Mouse (Mus musculus) heart, postnatal 0 days (tissue): ENCODE data around the gene Tnip3. TPM values are rescaled to one million over a fixed set of nuclear protein-coding genes. Genes with fewer than 3 reads are reported as not detected.

ENCODE experiments used
- ATAC-seq: fragments of 200-750 bp; cut with Nextera tagmentation; 2 replicates; pipeline ENCODE4 v1.8.0; 2017; ENCODE audit warnings: low read depth, moderate number of reproducible peaks, moderate library complexity; ENCODE audit not compliant: insufficient read depth
- DNase-seq: peaks from one replicate; pipeline ENCODE4 v3.0.0-alpha.2; 2016; ENCODE audit warnings: low spot score
- H3K27ac ChIP-seq: fragments of 300-500 bp; sonication (generic); 2 replicates; pipeline ENCODE4 v1.5.1; 2014; ENCODE audit warnings: low read depth, mild to moderate bottlenecking
- H3K27me3 ChIP-seq: fragments of 300-500 bp; sonication (generic); 2 replicates; pipeline ENCODE4 v1.6.1; 2014; ENCODE audit warnings: low read length, mixed read lengths; ENCODE audit not compliant: control insufficient read depth, insufficient read depth
- H3K36me3 ChIP-seq: fragments of 300-500 bp; sonication (generic); replicated peaks from 2 replicates; pipeline ENCODE4 v1.6.1; 2014; ENCODE audit warnings: low read length, mixed read lengths; ENCODE audit not compliant: control insufficient read depth, insufficient read depth
- H3K4me1 ChIP-seq: fragments of 300-500 bp; sonication (generic); 2 replicates; pipeline ENCODE4 v1.6.1; 2014; ENCODE audit warnings: antibody characterized with exemption; ENCODE audit not compliant: control insufficient read depth, insufficient read depth
- H3K4me2 ChIP-seq: fragments of 300-500 bp; sonication (generic); 2 replicates; pipeline ENCODE4 v1.6.1; 2014; ENCODE audit warnings: low read depth, mild to moderate bottlenecking, low read length, moderate library complexity
- H3K4me3 ChIP-seq: fragments of 300-500 bp; sonication (generic); 2 replicates; pipeline ENCODE4 v1.5.1; 2014; ENCODE audit warnings: low read depth, low read length
- H3K9ac ChIP-seq: fragments of 300-500 bp; sonication (generic); replicated peaks from 2 replicates; pipeline ENCODE4 v1.6.1; 2014; ENCODE audit warnings: low read depth, low read length, mixed read lengths
- H3K9me3 ChIP-seq: fragments of 300-500 bp; sonication (generic); replicated peaks from 2 replicates; pipeline ENCODE4 v1.6.1; 2016; ENCODE audit warnings: low read length; ENCODE audit not compliant: control insufficient read depth
- CTCF ChIP-seq: IDR thresholded peaks from 2 replicates; pipeline ENCODE4 v1.5.1; 2016; ENCODE audit warnings: antibody characterized with exemption, control low read depth, low read depth
- EP300 ChIP-seq: IDR thresholded peaks from 2 replicates; pipeline ENCODE4 v1.6.1; 2016; ENCODE audit warnings: antibody characterized with exemption, low read depth
- WGBS: fragments of 180-500 bp; shearing (Covaris S2); extraction: QIAGEN DNeasy Blood & Tissue Kit; methylation state at CpG from one replicate; pipeline ENCODE4 v1.1.7; 2014; 5-methylcytosine and 5-hydroxymethylcytosine counted together
- polyA plus RNA-seq: library from polyadenylated mRNA; unstranded; fragments of >200 nt; fragmentation: Nextera tagmentation; extraction: Ambion mirVana; gene quantifications from 2 replicates; pipeline ENCODE4 v1.2.1, GENCODE M21; 2015
- total RNA-seq: library from RNA; depleted of rRNA; stranded (reverse); fragments of >200 nt; gene quantifications from 2 replicates; pipeline ENCODE4 v1.2.3, GENCODE M21; 2014; ENCODE audit warnings: low replicate concordance

Gene Tnip3
- total and polyA plus RNA-seq, 2 experiments from 2014 or later = 2.0 to 4.4 TPM

DNA sequence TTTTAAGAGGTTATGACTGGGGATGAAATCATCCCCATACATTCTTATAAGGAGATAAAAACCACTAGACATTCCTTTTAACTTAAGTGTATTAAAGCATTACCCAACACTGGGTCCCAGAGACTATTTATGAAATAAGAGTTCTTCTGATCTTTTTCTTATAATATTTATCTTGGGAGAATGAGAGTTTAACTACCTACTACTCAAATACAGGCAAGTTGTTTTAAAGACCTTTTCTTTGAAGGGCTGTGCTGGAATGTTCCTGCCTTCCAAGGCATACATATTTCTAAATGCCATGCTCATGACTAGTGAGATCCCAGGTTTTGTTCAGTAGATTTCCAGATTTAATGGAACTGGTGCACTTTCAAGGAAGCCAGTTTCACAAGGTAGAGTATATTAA lies 81.8 kb downstream of the Tnip3 start:
- Histone ChIP-seq H3K36me3 (no peaks in the 10 kb centered on the region), H3K27me3 (no peaks in the 10 kb centered on the region), H3K4me2 (no peak overlapping the region), H3K4me3 (no peak overlapping the region), H3K4me1 (peaks cover 12% of the 10 kb centered on the region), H3K27ac (peak overlapping the region; percentile 46; the same call in 1 of the 2 replicates), H3K9ac (no peak overlapping the region), H3K9me3 (no peaks in the 10 kb centered on the region)
- no peak for ATAC-seq
- no peak for DNase-seq
- TF ChIP-seq CTCF (no peak), EP300 (no peak)

DNA sequence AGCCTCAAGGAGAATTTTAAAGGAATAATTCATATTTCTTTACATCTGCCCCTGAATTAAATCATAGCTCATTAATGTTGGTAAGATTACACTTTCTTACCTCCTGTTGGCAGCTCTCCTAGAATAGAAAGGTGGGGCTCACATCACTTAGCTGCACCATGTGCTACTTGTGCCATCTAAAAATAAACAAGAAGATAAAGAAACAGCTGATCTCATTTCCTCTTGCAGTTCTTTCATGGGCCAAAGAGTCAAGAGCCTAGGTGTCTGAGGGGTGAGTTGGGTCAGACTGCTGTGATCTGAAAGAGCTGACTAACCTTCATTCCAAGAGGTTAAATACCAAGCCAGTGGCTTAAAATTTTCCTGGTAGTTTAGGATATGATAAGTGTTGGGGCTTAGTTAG lies 86.7 kb downstream of the Tnip3 start:
- Histone ChIP-seq H3K4me3 (no peak overlapping the region), H3K9me3 (no peaks in the 10 kb centered on the region), H3K27me3 (no peaks in the 10 kb centered on the region), H3K27ac (peak overlapping the region; percentile 80), H3K36me3 (no peaks in the 10 kb centered on the region), H3K4me2 (no peak overlapping the region), H3K4me1 (peaks cover 19% of the 10 kb centered on the region), H3K9ac (no peak overlapping the region)
- TF ChIP-seq EP300 (peak; percentile 78; the same call in 1 of the 2 replicates), CTCF (no peak)
- peak; percentile 97 for ATAC-seq
- peak; percentile 92 for DNase-seq

DNA sequence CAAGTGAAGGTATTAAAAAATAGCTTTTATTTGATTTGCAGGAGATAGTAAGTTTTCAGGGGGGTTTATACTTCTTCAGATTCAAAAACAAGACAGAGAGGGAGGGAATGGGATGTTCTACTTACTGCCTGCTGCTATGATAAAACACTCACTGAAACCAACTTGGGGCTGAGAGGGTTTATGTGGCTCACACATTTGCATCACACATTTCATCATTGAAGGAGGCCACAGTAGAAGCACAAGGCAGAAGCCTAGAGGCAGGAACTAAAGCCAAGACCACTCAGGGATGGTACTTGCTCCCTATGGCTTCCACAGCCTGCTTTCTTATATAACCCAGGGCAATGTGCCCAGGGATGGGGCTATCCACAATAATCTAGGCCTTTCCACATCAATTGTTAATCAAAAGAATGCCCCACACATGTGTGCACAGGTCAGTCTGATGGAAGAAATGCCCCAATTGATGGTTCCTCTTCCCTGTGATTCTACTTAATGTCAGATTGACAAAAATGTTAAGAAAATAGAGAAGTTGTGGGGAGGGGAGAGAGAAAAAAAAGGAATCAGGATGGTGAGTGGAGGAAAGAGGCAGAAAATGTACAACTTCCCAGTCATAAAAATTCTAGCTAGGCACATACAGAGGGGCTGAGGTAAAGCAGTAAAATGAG lies 88.9 kb downstream of the Tnip3 start:
- Histone ChIP-seq H3K4me1 (peaks cover 19% of the 10 kb centered on the region), H3K27me3 (no peaks in the 10 kb centered on the region), H3K9ac (no peak overlapping the region), H3K36me3 (no peaks in the 10 kb centered on the region), H3K27ac (no peak overlapping the region), H3K4me3 (no peak overlapping the region), H3K4me2 (no peak overlapping the region), H3K9me3 (no peaks in the 10 kb centered on the region)
- DNase-seq (no peak), ATAC-seq (no peak)
- TF ChIP-seq EP300 = no peak
- no peak for TF ChIP-seq CTCF

DNA sequence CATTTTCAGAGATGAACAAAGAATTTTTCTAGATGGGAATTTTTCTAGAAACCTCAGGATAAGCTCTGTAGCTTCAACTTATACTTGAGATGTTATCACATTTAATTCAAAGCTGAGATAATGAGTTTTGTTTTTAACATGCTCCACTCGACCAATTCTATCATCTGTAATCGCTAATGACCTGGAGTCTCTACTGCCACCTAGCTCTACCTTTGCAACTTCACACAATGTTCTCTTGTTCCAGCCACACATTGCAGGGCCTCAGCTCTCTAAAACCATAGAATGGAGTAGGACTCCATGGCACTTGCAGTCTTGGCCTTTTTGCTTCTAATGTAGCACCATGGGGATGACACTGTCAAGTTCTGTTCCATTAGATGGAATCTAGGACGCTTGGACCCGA lies 90.5 kb downstream of the Tnip3 start:
- Histone ChIP-seq H3K4me2 (no peak overlapping the region), H3K4me1 (peaks cover 19% of the 10 kb centered on the region), H3K36me3 (no peaks in the 10 kb centered on the region), H3K27me3 (no peaks in the 10 kb centered on the region), H3K27ac (no peak overlapping the region), H3K9ac (no peak overlapping the region), H3K9me3 (no peaks in the 10 kb centered on the region), H3K4me3 (no peak overlapping the region)
- TF ChIP-seq CTCF (peak; percentile 27), EP300 (no peak)
- no peak for ATAC-seq
- no peak for DNase-seq
- WGBS = 61% methylated on average over 4 of the region's 4 CpGs

DNA sequence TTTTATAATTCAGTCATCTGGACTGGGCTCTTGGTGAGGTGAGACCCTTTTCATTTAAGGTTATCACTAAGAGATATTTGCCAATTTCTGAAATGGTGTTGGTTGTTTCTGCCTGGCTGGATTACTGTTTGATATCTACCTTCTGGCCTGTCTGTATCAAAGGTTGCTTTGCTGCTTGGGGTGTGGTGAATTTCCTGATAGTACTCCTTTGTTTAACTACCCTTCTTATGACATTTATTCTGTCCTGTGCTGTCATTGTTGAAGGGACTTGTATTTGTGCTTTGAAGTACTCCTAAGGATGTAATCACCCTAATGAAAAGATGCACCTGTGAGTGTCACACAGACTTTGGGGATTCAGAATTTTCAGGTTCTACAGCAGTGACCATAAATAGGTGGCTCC lies 96.1 kb downstream of the Tnip3 start:
- ATAC-seq (no peak), DNase-seq (no peak)
- H3K9me3 ChIP-seq = no peaks in the 10 kb centered on the region
- H3K9ac ChIP-seq = no peak overlapping the region
- no peak overlapping the region for H3K27ac ChIP-seq
- H3K4me3 ChIP-seq = no peak overlapping the region
- no peak overlapping the region for H3K4me2 ChIP-seq
- TF ChIP-seq EP300 (no peak), CTCF (no peak)
- H3K36me3 ChIP-seq = no peaks in the 10 kb centered on the region
- 0 out of 2 replicates have a peak, but pooled peaks cover 4% of the 10 kb centered on the region for H3K4me1 ChIP-seq
- no peaks in the 10 kb centered on the region for H3K27me3 ChIP-seq

DNA sequence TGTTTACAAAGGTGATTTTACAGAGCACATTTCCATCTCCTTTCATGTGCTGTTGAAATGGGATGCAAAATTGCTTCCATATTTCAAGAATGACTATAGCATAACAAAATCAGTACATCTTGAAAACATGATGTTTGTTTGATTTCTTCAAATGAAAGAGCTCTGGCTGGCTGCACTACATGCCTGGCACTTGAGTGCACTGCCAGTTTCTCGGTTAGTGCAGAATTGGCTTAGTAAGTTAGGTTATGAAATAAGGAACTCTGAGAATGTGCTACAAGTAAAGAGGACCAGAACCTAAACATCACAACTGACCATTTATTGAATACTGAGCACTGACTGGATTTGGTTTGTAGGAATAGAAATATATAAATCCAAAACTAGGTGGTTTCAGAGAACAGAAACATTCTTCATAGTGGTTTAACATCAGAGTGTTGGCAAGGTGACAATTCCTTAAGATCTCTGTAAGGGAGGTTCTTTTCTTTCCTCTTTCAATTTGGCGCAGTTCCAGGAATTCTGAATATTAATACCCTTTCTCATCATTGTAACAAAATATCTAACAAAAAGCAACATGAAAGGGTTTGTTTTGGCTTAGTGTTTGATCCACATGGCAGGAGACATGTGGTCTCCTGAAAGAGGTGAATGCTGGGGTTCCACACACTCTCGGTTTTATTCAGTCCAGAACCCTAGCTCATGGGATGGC lies 98.1 kb downstream of the Tnip3 start:
- no peak overlapping the region for H3K9ac ChIP-seq
- H3K4me3 ChIP-seq = no peak overlapping the region
- H3K27me3 ChIP-seq = no peaks in the 10 kb centered on the region
- ATAC-seq (no peak), DNase-seq (no peak)
- TF ChIP-seq CTCF (no peak), EP300 (no peak)
- H3K36me3 ChIP-seq = no peaks in the 10 kb centered on the region
- WGBS = 66% methylated on average over 3 of the region's 3 CpGs
- H3K4me2 ChIP-seq = no peak overlapping the region
- H3K27ac ChIP-seq = no peak overlapping the region
- 0 out of 2 replicates have a peak, but pooled peaks cover 4% of the 10 kb centered on the region for H3K4me1 ChIP-seq
- H3K9me3 ChIP-seq = no peaks in the 10 kb centered on the region
